Mouse (Mus musculus) splenic B cell, adult 2 months (primary cell): ENCODE results near the gene Fbln1.

Source experiments
- DNase-seq: peaks from one replicate; pipeline ENCODE4 v3.0.0-alpha.2; 2011; ENCODE audit warnings: low read depth, low spot score
- H3K27me3 ChIP-seq: 2 replicates; pipeline ENCODE4 v1.6.1; 2012; ENCODE audit warnings: mild to moderate bottlenecking, low read length, moderate library complexity, mixed read lengths; ENCODE audit not compliant: control insufficient read depth, poor library complexity, insufficient read depth, severe bottlenecking
- H3K36me3 ChIP-seq: 2 replicates; pipeline ENCODE4 v1.6.1; 2012; ENCODE audit warnings: mild to moderate bottlenecking, low read length, moderate library complexity, mixed read lengths; ENCODE audit not compliant: control insufficient read depth, poor library complexity, insufficient read depth, severe bottlenecking

Gene Fbln1

DNA sequence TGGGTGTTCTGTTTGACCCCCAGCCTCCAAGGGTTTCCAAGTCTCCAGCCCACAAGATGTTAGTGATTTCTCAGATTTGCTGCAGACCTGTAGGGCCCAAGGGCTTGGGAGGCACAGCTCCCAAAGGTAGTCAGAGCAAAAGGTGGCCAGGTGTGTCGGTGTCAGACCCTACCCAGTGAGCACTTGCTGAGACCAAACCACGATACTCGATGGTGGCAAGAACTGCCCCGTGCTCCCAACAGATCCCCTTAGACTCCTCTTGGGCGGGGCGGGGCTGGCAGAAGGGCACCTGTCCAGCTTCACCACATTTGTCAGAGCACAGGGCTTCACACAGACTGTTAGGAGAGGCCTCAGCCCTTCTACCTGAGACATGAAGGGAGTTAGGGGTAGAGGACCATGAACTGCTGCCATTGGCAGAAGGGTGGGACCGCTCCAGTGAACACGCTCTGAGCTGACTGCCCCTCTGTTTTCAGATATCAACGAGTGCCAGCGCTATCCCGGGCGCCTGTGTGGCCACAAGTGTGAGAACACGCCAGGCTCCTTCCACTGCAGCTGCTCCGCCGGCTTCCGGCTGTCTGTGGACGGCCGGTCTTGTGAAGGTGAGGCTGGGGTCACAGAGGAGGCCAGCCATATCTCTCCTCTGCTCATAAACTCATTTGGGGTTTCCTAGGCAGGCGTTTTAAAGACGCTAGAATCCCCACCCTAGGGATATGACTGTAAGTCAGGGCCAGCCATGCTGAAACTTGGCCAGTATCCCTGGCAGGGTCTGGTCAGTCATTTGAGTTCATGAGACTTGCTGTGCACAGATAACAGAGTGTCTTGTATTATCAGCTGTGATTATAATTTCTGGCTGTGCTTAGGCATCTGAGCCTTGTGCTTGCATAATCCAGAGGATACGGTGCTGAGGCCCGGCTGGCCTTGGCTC, 33.3 kb downstream of the Fbln1 start:
- no peaks in the 10 kb centered on the region for H3K27me3 ChIP-seq
- no peaks in the 10 kb centered on the region for H3K36me3 ChIP-seq
- no peak for DNase-seq

DNA sequence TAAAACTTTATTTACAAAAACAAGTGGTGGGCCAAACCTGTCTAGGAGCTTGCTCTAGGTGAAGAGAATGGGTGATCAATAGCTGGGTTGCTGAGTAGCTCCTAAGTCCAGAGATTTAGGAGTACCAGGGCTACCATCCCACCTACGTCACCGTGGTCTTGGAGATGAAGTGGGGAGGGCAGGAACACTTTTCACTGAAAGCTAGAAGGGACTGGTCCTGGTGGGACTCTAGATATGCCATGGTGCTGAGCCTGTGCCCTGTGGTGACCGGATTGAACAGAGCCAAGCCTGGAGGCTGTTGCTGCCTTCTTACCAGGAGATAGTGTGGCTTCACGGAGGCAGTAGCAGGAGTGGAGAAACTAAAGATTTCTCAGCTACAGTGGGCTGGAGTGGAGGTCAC, 34.3 kb downstream of the Fbln1 start:
- Histone ChIP-seq H3K36me3 (no peaks in the 10 kb centered on the region), H3K27me3 (no peaks in the 10 kb centered on the region)
- DNase-seq, result no peak

DNA sequence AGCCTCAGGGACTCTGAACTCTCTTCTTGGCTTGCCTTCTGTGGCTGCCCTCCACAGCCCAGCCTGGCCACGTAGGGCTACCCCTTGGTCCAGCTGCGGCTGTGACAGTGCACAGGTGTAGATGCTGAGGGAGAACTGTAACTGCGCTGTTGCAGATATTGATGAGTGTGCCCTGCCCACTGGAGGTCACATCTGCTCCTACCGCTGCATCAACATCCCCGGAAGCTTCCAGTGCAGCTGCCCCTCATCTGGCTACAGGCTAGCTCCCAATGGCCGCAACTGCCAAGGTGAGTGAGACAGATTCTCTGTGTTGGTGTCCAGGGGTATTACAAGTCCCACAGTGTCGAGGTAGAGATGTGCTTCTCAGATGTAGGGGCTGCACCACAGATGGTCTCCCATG, 36.1 kb downstream of the Fbln1 start:
- no peak for DNase-seq
- no peaks in the 10 kb centered on the region for H3K36me3 ChIP-seq
- H3K27me3 ChIP-seq, result no peaks in the 10 kb centered on the region

DNA sequence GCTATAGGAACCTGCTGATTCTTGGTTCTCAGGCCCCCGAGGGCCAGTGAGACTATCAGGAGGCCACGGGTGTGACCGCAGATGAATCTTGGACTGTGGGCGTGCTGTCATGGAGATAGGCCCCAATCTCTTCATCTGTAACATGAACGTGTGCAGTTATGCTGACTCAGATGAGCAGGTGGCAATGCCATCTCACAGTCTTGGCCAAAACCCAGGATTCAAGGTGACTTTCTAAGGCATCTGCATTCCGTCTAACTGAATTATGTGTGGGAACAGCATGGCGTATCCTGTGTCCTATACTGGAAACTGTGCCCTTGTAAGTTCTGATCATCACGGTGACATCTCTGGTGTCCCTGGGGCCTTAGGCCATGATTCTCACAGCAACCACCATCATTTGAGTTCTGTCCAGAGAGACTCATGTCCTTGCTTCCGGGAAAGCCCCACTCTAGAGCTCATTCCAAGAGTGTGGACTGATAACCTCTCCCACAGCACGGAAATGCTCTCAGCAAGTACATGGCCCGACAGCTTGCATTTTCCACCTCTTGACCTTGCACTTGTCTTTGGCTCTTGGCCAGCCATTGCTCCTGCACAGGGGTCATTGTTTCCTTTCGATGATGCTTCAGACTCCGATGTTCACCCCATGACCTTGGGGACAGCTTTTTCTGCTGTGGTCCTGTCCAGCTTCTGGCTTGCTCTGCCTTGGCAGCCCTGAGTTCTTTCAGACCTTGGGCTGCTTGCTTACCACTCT, 38.8 kb downstream of the Fbln1 start:
- DNase-seq, result no peak
- H3K36me3 ChIP-seq, result no peaks in the 10 kb centered on the region

DNA sequence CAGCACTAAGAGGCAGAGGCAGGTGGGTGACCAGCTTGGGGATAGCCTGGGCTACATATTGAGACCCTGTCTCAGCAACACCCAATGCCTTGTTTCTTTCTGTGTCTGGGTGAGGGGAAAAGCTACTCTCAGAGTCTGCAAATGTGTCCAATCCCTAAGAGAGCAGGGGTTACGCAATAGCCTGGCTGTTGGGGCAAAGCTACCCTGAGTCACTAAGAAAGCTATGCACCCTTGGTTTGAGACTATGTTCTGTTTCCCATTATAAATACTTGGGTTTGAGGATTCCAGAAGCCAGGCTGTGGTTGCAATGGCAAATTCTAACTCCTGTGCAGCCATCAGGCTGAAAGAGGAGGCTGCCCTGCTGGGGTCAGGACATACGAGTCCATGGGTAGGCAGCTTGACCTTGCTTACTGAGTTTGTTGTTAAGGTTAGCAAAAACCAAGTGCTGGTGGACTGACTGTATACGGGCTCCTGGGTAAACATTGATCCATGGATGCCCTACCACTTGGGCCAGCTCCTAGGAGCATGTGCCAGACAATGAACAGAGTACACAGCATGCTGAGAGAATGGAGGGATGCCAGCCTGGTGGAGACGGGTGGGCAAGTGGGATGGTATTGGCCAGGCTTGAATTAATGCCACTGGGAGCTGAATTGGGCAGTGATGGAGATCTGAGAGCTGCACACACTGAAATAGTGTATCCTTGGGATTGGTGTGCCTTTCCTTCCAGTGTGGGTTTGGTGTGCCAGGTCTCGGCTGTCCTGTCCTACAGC, 39.7 kb downstream of the Fbln1 start:
- Histone ChIP-seq H3K36me3 (no peaks in the 10 kb centered on the region), H3K27me3 (no peaks in the 10 kb centered on the region)
- DNase-seq, result no peak

More for the DNA sequence above, 38.8 kb downstream of the Fbln1 start:
- H3K27me3 ChIP-seq, result no peaks in the 10 kb centered on the region

DNA sequence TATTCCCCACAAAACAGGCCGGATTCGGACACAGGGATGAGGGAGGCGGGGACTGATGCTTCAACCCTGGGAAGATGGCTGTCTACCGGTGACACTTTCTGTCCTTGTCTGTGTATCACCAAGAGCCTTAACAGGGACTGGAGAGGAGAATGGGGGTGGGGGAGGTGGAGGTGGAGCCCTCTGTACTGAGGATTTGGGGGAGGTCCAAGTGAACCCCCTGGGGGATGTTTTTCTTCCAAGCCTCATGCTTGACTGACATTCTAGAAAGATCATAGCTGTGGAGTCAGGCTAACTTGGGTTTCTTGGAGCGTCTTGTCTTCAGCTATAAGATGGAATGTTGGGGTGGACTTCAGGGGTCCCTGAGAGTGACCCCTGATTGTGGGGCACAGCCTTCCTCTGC, 40.3 kb downstream of the Fbln1 start:
- DNase-seq, result no peak
- Histone ChIP-seq H3K27me3 (no peaks in the 10 kb centered on the region), H3K36me3 (no peaks in the 10 kb centered on the region)

DNA sequence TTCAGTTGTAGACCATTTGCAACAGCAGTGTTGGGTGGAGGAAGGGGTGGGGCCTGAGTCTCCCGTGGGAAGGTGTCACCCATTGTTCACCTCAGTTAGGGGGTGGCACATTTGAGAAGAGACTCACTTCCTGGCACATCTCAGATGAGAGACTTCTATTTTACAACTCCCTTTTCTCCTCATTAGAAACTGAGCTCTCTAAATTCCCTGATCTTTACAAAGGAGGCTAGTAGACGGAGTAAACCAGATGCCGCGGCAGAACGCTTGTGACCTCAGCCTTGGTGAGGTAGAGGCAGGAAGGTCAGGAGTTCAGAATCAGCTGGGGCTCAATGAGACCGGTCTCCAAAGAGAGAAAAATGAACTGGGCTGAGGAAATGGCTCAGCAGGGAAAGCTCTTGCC, 41.2 kb downstream of the Fbln1 start:
- no peak for DNase-seq
- Histone ChIP-seq H3K36me3 (no peaks in the 10 kb centered on the region), H3K27me3 (no peaks in the 10 kb centered on the region)

DNA sequence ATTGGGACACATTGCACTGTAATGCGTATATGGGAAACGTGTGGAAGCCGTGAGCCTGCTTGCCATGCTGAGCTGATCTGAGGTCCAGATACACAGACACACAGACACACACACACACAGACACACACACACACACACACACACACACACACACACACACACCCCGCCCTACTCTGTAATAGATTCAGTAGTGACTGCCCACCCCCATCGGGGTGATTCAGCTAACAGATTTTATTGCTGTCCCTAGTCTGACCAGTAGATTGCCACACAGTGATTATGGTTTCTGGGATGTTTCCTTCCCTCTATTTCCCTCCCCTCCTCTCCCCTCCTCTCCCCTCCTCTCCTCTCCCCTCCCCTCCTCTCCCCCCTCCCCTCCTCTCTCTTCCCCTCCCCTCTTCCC, 42.6 kb downstream of the Fbln1 start:
- DNase-seq, result no peak
- no peaks in the 10 kb centered on the region for H3K36me3 ChIP-seq
- H3K27me3 ChIP-seq, result no peaks in the 10 kb centered on the region

DNA sequence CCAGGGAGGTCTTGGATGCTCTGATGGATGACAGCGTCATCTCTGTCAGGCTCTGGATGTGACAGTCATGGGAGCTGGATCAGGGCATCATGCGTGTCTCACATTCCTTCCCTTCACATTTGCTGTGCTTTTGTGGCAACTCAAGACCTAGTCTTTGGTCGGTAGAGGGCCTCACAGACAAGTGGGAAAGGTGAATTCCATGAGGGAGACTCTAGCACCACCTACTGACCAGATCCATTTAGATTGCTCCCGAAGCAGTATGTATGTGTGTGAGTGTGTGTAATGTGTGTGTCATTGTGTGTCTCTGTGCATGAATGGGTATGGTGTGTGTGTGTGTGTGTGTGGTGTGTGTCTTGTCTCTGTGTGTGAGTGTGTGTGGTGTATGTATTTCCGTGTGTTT, 43.5 kb downstream of the Fbln1 start:
- Histone ChIP-seq H3K27me3 (no peaks in the 10 kb centered on the region), H3K36me3 (no peaks in the 10 kb centered on the region)
- no peak for DNase-seq

DNA sequence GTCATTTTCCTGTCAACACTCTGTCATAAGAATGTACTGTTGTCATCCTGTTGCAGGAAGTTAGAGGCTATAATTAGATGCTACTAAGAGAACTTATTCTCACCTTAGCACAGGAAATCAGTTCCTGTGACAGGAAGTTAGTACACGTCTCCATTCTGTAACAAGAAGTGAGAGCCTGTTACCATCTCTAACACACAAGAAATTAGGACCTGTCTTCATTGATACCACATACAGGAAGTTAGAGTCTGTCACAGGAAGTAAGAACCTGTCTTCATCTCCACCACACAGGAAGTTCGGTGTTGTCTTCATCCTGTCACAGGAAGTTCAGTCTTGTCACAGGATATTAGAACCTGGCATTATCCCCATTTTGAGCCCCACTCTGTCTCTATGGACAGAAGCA, 44.7 kb downstream of the Fbln1 start:
- no peaks in the 10 kb centered on the region for H3K36me3 ChIP-seq
- no peaks in the 10 kb centered on the region for H3K27me3 ChIP-seq
- DNase-seq, result peak; percentile 10

DNA sequence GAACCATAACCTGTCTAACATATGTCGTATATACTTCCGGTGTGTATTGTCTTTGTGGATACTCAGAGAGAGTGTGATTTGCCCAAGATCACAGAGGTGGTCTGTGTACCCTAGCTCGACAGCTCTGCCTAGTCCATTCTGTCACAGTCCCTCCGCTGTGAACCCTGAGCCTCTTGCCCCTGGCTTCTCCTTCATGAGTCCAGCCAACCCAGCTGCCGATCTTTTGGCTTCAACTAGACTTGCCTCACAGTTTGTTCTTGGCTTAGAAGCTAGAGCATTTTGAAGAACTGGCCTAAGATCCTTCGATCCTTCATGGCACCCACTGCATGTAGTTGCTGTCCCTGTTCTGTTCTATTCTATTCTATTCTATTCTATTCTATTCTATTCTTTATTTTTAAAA, 46.7 kb downstream of the Fbln1 start:
- H3K36me3 ChIP-seq, result no peaks in the 10 kb centered on the region
- no peak for DNase-seq

DNA sequence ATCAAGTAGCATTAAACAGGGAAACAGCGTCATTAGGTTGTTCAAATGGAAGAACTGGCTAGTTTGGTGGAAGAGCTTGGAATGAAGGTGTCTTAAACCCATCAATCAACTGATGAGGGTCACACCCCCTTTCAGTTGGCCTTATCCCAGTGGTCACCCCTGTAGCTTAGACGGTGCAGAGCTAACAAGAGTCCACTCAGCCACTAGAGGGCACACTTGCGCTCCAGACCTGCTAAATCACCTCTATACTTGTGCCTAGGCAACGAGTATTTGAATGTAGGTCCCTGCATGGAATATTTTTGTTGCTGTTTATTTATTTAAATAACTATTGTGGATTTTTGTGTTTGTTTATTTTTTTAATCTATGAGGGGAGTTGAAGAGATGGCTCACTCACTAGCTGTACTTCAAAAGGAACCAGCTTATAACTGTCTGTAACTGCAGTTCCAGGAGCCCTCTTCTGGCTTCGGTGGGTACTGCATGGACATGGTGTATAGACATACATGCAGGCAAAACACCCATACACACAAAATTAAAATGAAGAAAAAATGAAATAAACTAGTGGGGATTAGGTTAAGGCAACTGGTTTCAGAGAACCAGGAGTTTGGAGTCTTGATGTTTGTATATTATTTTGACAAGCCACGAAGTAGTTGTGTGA, 52.2 kb downstream of the Fbln1 start:
- no peaks in the 10 kb centered on the region for H3K27me3 ChIP-seq
- peak; percentile 56 for DNase-seq
- no peaks in the 10 kb centered on the region for H3K36me3 ChIP-seq

More for the DNA sequence above, 46.7 kb downstream of the Fbln1 start:
- no peaks in the 10 kb centered on the region for H3K27me3 ChIP-seq

DNA sequence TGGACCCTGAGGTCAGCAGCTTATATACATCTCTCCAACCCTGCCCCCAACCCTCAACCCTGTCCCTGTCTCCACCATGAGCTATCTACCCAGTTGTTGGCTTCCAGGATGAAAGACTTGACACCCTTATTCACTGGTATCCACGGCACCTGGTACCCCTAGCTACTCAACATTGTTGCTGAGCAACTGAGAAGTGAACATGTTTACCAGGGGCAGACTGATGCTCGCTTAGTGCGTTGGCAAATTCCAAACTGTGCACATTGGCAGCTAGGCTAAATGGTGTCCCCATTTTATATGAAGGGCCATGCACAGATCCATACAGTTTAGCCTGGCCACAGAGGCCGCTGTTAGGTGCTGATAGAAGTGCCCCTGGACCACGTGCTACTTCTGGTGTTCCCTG, 57.1 kb downstream of the Fbln1 start:
- DNase-seq, result no peak
- Histone ChIP-seq H3K27me3 (no peaks in the 10 kb centered on the region), H3K36me3 (no peaks in the 10 kb centered on the region)

DNA sequence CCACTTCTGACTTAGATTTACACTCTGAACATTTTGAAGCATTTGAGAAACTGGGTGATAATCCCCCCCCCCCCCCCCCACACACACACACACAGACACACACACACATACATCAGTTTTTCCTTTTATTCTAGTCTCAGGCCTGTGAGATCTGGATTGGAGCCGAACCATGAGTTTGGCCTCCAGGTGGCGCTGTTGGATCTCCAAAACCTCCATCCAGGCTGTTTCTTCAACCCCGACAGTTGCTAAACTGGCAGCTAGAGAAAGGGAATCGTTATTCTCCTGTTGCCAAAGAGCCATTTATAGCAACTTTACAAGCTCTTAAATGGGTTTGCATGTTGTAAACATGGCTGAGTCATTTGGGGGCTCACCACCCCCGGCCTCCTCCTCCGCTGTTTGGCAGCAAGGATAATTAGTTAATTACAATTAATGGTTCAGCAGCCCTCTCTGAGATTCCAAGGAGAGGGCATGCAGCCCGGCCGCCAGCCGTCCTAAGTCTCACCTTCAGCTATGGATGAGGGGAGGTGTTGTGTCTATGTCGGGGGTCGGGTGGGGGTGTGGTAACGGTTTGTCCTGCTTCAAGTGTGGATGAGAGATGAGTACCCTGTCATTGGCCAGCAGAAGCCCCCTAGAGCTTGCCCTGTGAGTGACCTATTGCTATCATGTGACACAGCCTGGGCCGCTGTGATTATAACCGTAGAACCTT, 61.1 kb downstream of the Fbln1 start:
- no peaks in the 10 kb centered on the region for H3K36me3 ChIP-seq
- DNase-seq, result peak; percentile 69
- no peaks in the 10 kb centered on the region for H3K27me3 ChIP-seq
